Mouse (Mus musculus): Measurements from ENCODE around the gene H1fx.
"Not testable (repeated sequence)": the region's sequence is repeated elsewhere in the genome, so short reads cannot be mapped to it uniquely, and the experiment has no call there.

Gene H1fx

DNA sequence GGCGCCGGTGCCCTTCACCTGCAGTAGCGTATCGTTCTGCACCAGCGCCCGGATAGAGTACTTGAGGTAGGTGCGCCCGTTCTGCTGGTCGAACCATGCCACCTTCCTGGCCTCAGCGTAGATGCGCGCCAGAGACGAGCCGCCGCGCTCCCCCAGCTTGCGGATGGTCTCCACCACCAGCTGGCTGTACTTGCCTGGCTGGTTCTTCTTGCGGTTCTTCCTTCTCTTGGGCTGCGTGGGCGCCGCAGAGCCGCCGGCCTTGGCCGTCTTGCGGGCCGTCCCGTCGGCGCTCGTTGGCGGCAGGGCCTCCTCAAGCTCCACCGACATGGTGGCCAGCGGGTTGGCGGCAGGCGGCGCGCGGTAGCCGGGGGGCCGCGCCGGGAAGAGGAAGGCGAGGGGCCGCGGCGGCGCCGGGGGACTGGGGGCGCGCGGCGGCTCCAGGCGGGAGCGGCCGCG lies 379 bp downstream of the H1fx start:
- DNase-seq (ENCODE audit: low spot score in 2 of 2), result no peak

- DNase-seq (ENCODE audit: low spot score in 2 of 2), result peak; percentile 22 to 57
Measured at GRCm38 (mm10) chr6:87980374-87981029, 935 bp downstream of the H1fx start.

GRCm38 (mm10) chr6:87979728-87980127 lies 1.7 kb downstream of the H1fx start:
- no peak for DNase-seq (ENCODE audit: low spot score in 2 of 2)

DNA sequence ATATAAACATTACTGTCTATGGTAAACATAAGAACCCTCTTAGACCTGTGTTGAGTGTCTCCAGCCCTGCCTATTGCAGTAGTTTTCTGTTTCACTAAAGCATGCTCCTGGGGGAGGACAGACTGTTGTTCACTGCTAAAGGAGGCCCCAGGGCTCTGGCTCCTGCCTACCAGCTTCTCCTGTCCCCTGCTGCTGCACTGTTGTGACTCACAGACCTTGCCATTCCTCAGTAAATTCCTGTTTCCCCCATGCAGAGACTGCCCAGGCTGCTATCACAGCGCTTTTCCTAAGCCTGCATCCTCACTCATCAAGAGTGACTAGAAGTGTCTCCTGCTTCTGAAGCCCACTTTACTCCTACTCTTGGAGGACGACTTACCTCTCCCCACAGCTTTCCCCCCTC lies 11.4 kb downstream of the H1fx start:
- no peak for DNase-seq (ENCODE audit: low spot score in 2 of 2)

DNA sequence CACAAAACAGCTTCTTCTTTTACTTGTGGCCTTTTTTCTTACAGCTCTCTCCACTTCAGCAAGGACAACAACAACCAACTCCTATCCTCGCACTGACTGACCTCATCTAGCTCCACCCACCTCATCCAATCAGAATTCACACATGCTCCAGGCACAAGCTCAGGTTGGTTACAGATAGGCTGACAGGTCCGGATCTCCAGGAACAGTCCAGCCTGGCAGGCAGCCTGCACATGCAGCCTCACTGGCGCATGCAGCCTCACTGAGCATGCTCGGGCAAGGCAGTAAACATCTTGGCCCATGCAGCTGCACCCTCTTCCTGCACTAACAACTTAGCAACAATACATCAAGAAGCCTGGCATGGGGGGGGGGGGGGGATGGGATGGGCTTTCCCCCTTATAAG lies 19.0 kb downstream of the H1fx start:
- not testable (repeated sequence) for DNase-seq (ENCODE audit: low spot score in 2 of 2)

GRCm38 (mm10) chr6:87942179-87942578 lies 39.3 kb downstream of the H1fx start:
- no peak for DNase-seq (ENCODE audit: low spot score in 2 of 2)

- no peak for DNase-seq (ENCODE audit: low spot score in 2 of 2)
Measured at GRCm38 (mm10) chr6:87938941-87939340, 42.5 kb downstream of the H1fx start.

DNA sequence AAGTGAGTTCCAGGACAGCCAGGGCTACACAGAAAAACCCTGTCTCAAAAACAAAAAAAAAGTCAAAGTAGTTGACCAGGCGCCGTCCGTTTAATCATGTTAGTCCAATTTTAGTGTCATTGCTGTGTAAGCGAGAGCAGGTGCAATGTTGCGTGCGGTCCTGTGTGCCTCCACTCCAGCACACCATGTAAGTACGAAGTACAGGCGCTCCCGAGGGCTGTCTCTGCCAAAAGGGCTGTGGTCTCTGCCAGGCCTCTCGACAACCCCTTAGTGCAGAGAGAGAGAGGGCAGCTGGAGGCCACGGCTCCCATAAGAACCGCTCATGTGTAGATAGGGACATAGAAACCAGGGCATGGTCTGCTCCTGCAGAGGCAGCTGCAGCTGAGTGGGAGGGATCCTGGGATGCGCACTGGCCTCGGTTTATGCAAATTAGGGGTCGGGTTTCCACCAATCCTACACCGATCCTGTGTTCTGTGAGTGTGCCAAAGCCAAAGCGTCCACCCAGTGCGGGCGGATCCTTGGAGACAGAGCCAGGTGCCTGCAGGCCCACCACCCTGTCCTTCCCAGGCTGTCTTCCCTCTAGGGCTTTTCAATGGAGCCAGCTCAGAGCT lies 44.2 kb downstream of the H1fx start:
- DNase-seq (ENCODE audit: low spot score in 2 of 2), result no peak

DNA sequence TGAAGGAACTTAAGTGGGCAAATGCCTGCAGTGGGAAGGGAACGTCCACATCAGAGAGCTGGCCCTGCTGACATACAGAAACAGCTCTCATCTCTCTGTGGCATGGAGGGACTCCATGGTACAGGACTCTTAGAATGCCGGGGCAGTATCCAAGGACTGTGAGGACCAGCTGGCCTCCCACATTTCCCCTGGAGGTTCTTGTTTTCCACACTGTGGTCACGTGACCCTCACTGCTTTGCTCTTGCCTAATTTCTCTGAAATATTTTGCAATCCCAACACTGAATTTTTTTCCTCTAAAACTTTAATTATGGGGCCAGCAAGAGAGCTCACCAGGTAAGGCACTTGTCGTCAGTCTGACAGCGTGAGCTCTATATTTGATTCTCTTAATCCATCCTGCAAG lies 46.4 kb downstream of the H1fx start:
- no peak for DNase-seq (ENCODE audit: low spot score in 2 of 2)
